Mouse (Mus musculus) kidney, postnatal 0 days (tissue): ENCODE data around the gene Hsd17b1. TPM values are rescaled to one million over a fixed set of nuclear protein-coding genes. Genes with fewer than 3 reads are reported as not detected.
A peak's percentile ranks its signal among the peaks of the same experiment; 100 is the strongest.

Experiments used
- ATAC-seq: fragments of 200-750 bp; cut with Nextera tagmentation; replicated peaks from 2 replicates; pipeline ENCODE4 v1.8.0; 2017; ENCODE audit warnings: low read depth, moderate number of reproducible peaks, moderate TSS enrichment, moderate library complexity; ENCODE audit not compliant: low FRiP score
- DNase-seq: peaks from one replicate; pipeline ENCODE4 v3.0.0-alpha.2; 2016; ENCODE audit warnings: low spot score
- H3K27ac ChIP-seq: fragments of 300-500 bp; sonication (generic); 2 replicates; pipeline ENCODE4 v1.5.1; 2014; ENCODE audit warnings: mild to moderate bottlenecking
- H3K27me3 ChIP-seq: fragments of 300-500 bp; sonication (generic); 2 replicates; pipeline ENCODE4 v1.6.1; 2014; ENCODE audit warnings: low read length, mixed read lengths; ENCODE audit not compliant: insufficient read depth
- H3K36me3 ChIP-seq: fragments of 300-500 bp; sonication (generic); 2 replicates; pipeline ENCODE4 v1.6.1; 2014; ENCODE audit warnings: low read length, mixed read lengths; ENCODE audit not compliant: insufficient read depth
- H3K4me1 ChIP-seq: fragments of 300-500 bp; sonication (generic); replicated peaks from 2 replicates; pipeline ENCODE4 v1.6.1; 2014; ENCODE audit warnings: antibody characterized with exemption, low read length, mixed read lengths; ENCODE audit not compliant: insufficient read depth
- H3K4me2 ChIP-seq: fragments of 300-500 bp; sonication (generic); 2 replicates; pipeline ENCODE4 v1.6.1; 2014; ENCODE audit warnings: mild to moderate bottlenecking, low read length, moderate library complexity, mixed read lengths
- H3K4me3 ChIP-seq: fragments of 300-500 bp; sonication (generic); replicated peaks from 2 replicates; pipeline ENCODE4 v1.5.1; 2014; ENCODE audit warnings: low read depth, low read length
- H3K9ac ChIP-seq: fragments of 300-500 bp; sonication (generic); 2 replicates; pipeline ENCODE4 v1.6.1; 2014; ENCODE audit warnings: low read depth, low read length
- H3K9me3 ChIP-seq: fragments of 300-500 bp; sonication (generic); replicated peaks from 2 replicates; pipeline ENCODE4 v1.6.1; 2016; ENCODE audit warnings: low read length, inconsistent platforms, mixed read lengths
- CTCF ChIP-seq: IDR thresholded peaks from 2 replicates; pipeline ENCODE4 v1.5.1; 2016; ENCODE audit warnings: antibody characterized with exemption, low read depth, mild to moderate bottlenecking, moderate library complexity
- WGBS: fragments of 180-500 bp; shearing (Covaris S2); extraction: QIAGEN DNeasy Blood & Tissue Kit; methylation state at CpG from one replicate; pipeline ENCODE4 v1.1.7; 2014; 5-methylcytosine and 5-hydroxymethylcytosine counted together
- microRNA-seq: library from miRNA; unstranded; fragments of <30 nt; microRNA quantifications from one replicate; pipeline ENCODE4, GENCODE M21; 2016
- polyA plus RNA-seq: library from polyadenylated mRNA; unstranded; fragments of >200 nt; fragmentation: Nextera tagmentation; extraction: Ambion mirVana; gene quantifications from 2 replicates; pipeline ENCODE4 v1.2.1, GENCODE M21; 2015

Gene Hsd17b1
- polyA plus RNA-seq, 1 experiment from 2014 or later: 0.42 TPM

DNA sequence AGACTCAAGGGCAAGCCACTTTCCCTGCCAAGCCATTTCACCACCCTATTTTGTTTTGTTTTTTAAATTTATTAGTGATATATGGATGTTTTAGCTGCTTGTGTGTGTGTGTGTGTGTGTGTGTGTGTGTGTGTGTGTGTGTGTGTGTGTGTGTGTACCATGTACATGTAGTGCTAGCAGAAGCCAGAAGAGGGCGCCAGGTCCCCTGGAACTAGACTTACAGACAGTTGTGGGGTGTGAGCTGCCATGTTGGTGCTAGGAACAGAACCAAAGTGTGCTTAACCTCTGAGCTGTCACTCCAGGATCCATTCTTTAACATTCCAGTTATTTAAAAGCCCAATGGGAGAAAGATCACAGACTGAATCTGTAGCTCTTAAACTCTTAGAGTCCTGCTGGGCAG, 48.9 kb downstream of the Hsd17b1 start:
- TF ChIP-seq CTCF: peak; percentile 32; the same call in 1 of the 2 replicates
- no peak overlapping the region for H3K4me3 ChIP-seq
- no peaks in the 10 kb centered on the region; the same call in 1 of the 2 replicates for H3K4me1 ChIP-seq

DNA sequence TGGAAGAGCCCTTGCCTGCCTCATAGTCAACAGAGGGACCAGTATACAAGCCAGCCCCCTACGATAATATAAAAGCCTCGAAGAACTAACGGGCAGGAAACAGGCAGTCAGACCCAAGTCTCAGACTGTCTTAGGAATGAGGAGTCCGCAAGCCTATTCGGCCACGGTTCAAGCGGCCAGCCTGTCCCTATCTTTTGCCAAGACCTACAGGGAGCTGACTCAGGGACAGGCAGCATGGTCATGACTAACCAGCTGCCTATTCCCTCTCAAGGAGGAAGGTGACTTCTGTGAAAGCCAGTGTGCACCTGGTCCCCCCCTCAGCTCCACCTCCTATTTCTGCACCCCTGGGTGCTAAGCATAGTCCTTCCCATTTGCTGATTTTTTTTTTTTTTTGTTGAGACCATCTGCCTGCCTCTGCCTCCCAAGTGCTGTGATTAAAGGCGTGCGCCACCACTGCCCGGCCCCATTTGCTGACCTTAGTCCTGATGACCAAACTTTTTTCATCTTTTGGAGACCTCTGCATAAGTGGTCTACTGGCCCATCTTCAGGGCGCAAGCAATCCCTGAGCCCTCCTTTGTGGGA, 50.9 kb downstream of the Hsd17b1 start:
- H3K27me3 ChIP-seq: no peaks in the 10 kb centered on the region
- TF ChIP-seq CTCF: no peak
- 78% methylated on average over 11 of the region's 11 CpGs for WGBS
- H3K4me1 ChIP-seq: no peaks in the 10 kb centered on the region; the same call in 1 of the 2 replicates
- peaks cover 11% of the 10 kb centered on the region; the same call in 1 of the 2 replicates for H3K36me3 ChIP-seq
- ATAC-seq: no peak
- no peak overlapping the region for H3K27ac ChIP-seq
- no peak overlapping the region for H3K4me3 ChIP-seq
- DNase-seq: no peak
- no peak overlapping the region for H3K9ac ChIP-seq
- no peak overlapping the region for H3K4me2 ChIP-seq
- H3K9me3 ChIP-seq: no peaks in the 10 kb centered on the region

More for the DNA sequence above, 48.9 kb downstream of the Hsd17b1 start:
- H3K9me3 ChIP-seq: no peaks in the 10 kb centered on the region
- no peak overlapping the region for H3K4me2 ChIP-seq
- H3K36me3 ChIP-seq: peaks cover 15% of the 10 kb centered on the region
- H3K27ac ChIP-seq: no peak overlapping the region
- H3K9ac ChIP-seq: no peak overlapping the region
- 78% methylated on average over 1 of the region's 1 CpGs for WGBS
- H3K27me3 ChIP-seq: no peaks in the 10 kb centered on the region
- DNase-seq: no peak
- no peak for ATAC-seq

Small RNAs within 50 kb of the gene (microRNA-seq; reads per million reads assigned to microRNA genes)
- 0.80 reads per million for gene Mir6928

Other genes starting within 250 kb of the Hsd17b1 start
- gene Stat5b, start 227.7 kb upstream of the Hsd17b1 start, polyA plus RNA-seq: 14.4 and 14.6 TPM in 2 replicates
- gene Stat5a, start 219.1 kb upstream of the Hsd17b1 start, polyA plus RNA-seq: 4.0 and 4.4 TPM in 2 replicates
- gene Stat3, start 138.9 kb upstream of the Hsd17b1 start, polyA plus RNA-seq: 48.0 and 51.8 TPM in 2 replicates
- 143 and 156 TPM in 2 replicates for gene Cavin1, start 107.5 kb upstream of the Hsd17b1 start, polyA plus RNA-seq
- 33.8 and 35.1 TPM in 2 replicates for gene Atp6v0a1, start 69.0 kb upstream of the Hsd17b1 start, polyA plus RNA-seq
- gene Naglu, start 8.4 kb upstream of the Hsd17b1 start, polyA plus RNA-seq: 26.5 and 28.0 TPM in 2 replicates
- gene Coasy, start 4.2 kb downstream of the Hsd17b1 start, polyA plus RNA-seq: 55.3 and 55.9 TPM in 2 replicates
- gene Mlx, start 8.9 kb downstream of the Hsd17b1 start, polyA plus RNA-seq: 45.7 and 46.0 TPM in 2 replicates
- gene Psmc3ip, start 17.0 kb downstream of the Hsd17b1 start, polyA plus RNA-seq: 23.2 and 26.4 TPM in 2 replicates
- 23.2 and 23.7 TPM in 2 replicates for gene Retreg3, start 41.5 kb downstream of the Hsd17b1 start, polyA plus RNA-seq
- 48.4 and 56.7 TPM in 2 replicates for gene Tubg1, start 41.5 kb downstream of the Hsd17b1 start, polyA plus RNA-seq
- 4.3 and 4.9 TPM in 2 replicates for gene Tubg2, start 77.5 kb downstream of the Hsd17b1 start, polyA plus RNA-seq
- gene Cntnap1, start 92.1 kb downstream of the Hsd17b1 start, polyA plus RNA-seq: 0.75 and 0.78 TPM in 2 replicates
- 14.1 and 16.6 TPM in 2 replicates for gene Plekhh3, start 92.9 kb downstream of the Hsd17b1 start, polyA plus RNA-seq
- gene Ccr10, start 97.0 kb downstream of the Hsd17b1 start, polyA plus RNA-seq: 0.36 and 0.45 TPM in 2 replicates
- gene Ezh1, start 148.1 kb downstream of the Hsd17b1 start, polyA plus RNA-seq: 18.6 and 20.3 TPM in 2 replicates
- 242 and 247 TPM in 2 replicates for gene Ramp2, start 167.6 kb downstream of the Hsd17b1 start, polyA plus RNA-seq
- 179 and 180 TPM in 2 replicates for gene Vps25, start 175.3 kb downstream of the Hsd17b1 start, polyA plus RNA-seq
- gene Wnk4, start 182.2 kb downstream of the Hsd17b1 start, polyA plus RNA-seq: 47.0 and 48.8 TPM in 2 replicates
- 1.5 and 2.0 TPM in 2 replicates for gene Cntd1, start 200.6 kb downstream of the Hsd17b1 start, polyA plus RNA-seq
- gene Coa3, start 200.7 kb downstream of the Hsd17b1 start, polyA plus RNA-seq: 209 and 211 TPM in 2 replicates
- 156 and 165 TPM in 2 replicates for gene Becn1, start 223.9 kb downstream of the Hsd17b1 start, polyA plus RNA-seq
- gene Psme3, start 237.8 kb downstream of the Hsd17b1 start, polyA plus RNA-seq: 102 and 104 TPM in 2 replicates
- gene Aoc2, start 246.7 kb downstream of the Hsd17b1 start, polyA plus RNA-seq: 0.37 and 0.58 TPM in 2 replicates